Mouse (Mus musculus): ENCODE results near the gene Scoc.

- TF ChIP-seq CTCF (IDR thresholded peaks at IDR 0.05; ENCODE audit: insufficient read depth, low read length) (no peak), POLR2A (IDR thresholded peaks at IDR 0.05; ENCODE audit: borderline replicate concordance, extremely low read depth, low read depth, low read length) (no peak)
Observed at GRCm38 (mm10) chr8:83405548-83405947, 52.6 kb downstream of the Scoc start.

Data from lung, adult 2 months (tissue).